Mouse (Mus musculus) retina, postnatal 7 days (tissue): ENCODE measurements at regions not wholly inside any gene's neighbourhood (a gene's known extent, or its start where the extent isn't known, plus 50 kb on each side); places are given as distances from the start of the nearest gene placed in this dataset.

Source experiments
- DNase-seq: peaks from one replicate; pipeline ENCODE4 v3.0.0-alpha.2; 2012; ENCODE audit warnings: low read depth, low spot score

DNA sequence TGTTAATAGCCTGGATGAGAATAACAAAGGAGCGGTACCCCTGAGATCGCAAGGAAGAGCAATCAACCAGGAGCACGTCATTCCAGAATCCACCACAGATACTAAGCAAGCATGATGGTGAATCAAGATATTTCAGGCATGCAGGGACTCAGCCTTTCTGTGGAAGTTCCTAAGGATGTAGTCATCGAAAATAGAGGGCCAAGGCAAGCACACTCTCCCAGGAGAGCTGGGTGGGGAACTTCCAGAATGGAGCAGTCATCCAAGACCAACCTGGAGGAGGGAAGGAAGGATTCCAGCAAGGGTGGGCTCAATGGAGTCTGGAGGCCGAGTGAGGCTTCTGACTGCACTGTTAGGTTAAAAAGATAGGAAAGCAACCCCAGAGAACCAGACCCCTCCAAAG is 75.0 kb upstream of the S1pr3 start:
- DNase-seq: no peak

GRCm38 (mm10) chr13:51336726-51337125 is 71.7 kb upstream of the S1pr3 start:
- no peak for DNase-seq

DNA sequence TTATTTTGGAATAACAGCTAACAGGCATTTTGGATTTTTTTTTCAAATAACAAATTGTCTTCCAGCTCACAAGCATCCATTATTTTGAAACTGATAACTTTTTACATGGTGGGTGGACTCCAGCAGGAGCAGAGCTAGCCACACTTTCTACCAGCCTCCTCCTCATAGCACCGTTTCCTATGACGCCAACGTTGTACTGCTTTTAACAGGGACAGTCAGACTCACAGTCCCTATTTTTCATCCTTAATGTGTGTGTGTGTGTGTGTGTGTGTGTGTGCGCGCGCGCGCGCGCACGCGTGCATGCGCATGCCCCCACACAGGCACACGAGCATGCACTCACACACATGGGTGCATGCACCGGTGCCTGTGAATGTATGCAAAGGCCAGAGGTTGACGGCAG is 70.5 kb upstream of the S1pr3 start:
- no peak for DNase-seq

DNA sequence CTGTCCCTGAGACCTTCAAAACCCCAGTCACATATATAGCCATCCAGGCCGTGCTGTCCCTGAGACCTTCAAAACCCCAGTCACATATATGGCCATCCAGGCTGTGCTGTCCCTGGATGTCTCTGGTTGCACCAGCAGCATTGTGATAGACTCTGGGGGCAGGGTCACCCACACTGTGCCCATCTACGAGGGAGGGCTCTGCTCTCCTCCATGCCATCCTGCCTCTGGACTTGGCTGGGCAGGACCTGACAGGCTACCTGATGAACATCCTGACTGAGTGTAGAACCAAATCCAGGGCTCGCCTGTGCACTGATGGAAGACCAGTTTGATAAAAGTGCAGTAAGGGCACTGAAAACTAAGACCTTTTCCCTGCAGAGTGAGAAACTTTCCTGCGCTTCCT is 63.1 kb upstream of the S1pr3 start:
- no peak for DNase-seq

DNA sequence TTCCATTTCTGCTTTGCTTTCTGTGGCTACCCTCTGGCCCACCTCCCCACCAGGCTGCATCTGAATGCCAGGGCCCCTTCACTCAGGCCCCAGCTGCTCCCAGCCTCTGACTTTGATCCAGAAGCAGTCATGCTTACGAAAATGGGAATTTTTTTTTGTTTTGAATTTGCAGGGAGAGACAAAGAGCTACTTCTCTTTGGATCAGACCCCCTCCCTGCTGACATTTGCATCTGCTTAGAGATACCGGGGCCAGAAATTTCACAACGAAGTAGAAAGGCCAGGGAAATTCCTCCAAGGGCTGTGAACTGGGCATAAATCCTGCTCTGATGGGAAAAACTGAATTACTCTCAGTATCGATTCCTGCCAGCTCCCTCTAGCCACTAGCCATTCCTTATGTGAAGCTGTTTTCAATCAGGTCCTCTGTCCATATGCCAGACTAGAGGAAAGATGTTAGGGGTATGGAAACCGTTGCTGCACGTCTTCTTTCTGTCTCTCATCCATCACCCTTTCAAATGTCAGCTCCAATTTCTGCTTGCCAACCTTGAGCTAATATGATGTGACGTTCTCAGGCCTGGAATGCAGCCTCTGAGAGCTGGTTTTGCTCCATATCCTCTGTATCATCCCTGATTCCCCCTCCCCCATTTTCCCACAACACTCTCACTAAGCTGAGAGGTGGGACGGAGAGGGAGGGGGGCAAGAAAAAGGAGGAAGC is 62.4 kb upstream of the S1pr3 start:
- peak; percentile 16 for DNase-seq

GRCm38 (mm10) chr13:51348707-51349106 is 59.7 kb upstream of the S1pr3 start:
- DNase-seq: no peak

DNA sequence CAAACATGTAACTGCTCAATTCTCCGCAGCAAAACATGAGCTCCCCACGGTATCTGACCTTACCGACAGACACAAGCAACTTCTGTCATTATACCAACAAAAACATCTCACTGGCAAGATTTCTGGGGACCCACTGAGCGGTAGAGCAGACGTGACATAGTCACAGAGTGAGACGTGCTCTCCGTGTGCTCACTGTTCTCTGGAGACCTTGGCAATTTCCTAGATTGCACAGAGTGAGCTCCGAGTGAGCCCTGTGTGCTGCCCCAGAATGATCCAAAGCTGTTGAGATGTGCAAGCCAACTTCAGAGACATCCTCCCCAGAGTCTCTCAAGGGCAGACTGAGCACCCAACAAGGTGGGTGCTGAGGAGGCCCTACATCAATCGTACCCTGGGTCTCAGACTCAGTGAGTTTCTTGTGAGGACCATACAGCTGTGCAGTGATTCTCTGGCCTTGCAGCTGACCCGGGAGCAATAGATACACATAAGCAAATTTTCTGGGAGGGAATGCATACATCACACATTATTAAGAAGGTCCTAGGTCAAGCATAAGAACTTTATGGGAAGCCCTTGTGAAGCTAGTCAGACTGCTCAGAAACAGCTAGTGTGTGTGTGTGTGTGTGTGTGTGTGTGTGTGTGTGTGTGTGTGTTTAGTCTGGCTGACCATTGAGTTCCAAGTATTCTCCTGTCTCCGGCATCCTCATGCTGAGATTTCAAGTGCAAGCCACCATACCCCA is 58.5 kb upstream of the S1pr3 start:
- DNase-seq: no peak

DNA sequence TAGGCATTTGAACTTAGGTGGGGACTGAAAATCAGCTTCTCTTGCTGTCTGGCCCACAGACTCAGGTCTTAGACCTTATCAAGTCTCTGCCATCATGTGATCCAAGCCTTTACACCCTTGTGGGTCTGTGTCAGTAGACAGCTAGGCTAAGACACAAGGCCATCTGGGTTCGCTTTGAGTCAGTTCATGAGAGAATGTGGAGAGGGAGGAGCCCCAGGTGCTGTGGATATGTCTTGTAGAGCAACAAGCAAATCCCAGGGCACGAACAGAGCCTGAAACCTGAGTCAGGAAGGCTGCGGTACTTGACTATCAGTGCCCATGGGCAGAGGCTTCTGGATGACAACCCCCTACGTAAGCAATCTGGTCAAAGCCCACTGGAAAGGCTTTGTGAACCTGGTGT is 55.6 kb upstream of the S1pr3 start:
- no peak for DNase-seq

DNA sequence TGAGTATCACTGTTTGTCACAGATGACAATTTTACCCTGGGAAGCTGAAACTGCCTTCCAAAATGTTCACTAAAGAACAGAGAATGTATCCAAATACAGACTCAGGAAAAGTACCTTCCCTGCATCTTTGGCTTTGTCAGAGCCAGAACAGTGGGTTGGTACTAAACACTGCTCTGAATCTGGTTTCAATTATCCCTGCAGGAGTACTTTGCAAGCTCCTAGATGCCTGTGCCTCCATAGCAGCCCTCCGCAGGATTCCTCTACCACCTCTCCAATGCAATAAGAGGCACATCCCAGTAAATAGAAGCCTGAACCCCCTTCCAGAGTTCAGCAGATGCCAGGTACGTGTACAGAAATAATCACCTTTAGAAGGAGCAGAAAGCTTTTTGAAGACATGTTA is 52.9 kb upstream of the S1pr3 start:
- DNase-seq: no peak
